Mouse (Mus musculus) kidney, postnatal 14 days (tissue): ENCODE measurements around the gene Aqr.
A peak's percentile ranks its signal among the peaks of the same experiment; 100 is the strongest.
"Not testable (repeated sequence)": the region's sequence is repeated elsewhere in the genome, so short reads cannot be mapped to it uniquely, and the experiment has no call there.

Source experiments
- DNase-seq: peaks from one replicate; pipeline ENCODE4 v3.0.0; 2022; ENCODE audit warnings: mixed read lengths

Gene Aqr

DNA sequence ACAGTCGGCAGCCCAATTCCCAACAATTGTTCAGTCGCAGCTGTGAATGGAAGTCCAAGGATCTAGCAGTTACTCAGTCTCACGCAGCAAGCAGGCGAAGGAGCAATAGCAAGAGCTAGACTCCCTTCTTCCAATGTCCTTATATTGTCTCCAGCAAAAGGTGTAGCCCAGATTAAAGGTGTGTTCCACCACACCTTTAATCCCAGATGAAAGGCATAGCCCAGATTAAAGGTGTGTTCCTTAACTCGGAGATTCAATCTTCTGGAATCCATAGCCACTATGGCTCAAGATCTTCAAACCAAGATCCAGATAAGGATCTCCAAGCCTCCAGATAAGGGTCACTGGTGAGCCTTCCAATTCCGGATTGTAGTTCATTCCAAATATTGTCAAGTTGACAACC is at the start of gene Aqr:
TSS of gene Aqr (minus strand) at position 101 of the 400 bp plus-strand sequence.
- not testable (repeated sequence) for DNase-seq

DNA sequence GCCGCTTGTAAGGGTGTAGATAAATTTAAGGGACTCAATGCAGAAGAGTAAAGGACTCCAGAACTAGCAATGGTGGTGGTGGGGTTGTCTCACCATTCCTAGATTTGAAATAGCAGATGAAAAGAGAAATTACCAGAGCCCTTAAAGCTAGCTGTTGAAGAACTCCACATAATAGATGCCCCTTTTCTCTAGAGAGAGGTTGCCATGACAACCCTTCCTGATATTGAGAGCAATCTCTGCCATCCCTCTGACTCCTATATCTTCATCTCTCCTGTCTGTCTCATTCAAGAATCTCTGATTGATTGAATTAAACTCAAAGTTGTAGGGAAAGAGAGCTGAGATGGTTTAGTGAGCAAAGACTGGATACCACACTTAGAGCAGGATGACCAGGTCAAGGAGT is 49.7 kb upstream of the Aqr start:
- no peak for DNase-seq

DNA sequence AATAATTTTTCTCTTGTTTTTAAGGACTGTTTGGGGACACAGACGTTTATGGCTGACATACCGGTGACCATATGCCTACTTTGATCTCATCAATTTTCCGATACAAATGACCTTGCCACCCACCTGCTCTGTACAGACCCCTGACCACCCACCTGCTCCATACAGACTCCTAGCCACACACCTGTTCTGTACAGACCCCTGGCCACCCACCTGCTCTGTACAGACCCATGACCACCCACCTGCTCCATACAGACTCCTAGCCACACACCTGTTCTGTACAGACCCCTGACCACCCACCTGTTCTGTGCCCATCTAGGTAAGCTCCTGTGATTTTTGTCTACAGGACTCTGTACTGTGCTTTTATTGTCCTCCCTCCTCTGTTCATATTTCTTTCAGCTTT is 48.8 kb upstream of the Aqr start:
- no peak for DNase-seq

GRCm38 (mm10) chr2:114231248-114231647 is 44.4 kb upstream of the Aqr start:
- no peak for DNase-seq

DNA sequence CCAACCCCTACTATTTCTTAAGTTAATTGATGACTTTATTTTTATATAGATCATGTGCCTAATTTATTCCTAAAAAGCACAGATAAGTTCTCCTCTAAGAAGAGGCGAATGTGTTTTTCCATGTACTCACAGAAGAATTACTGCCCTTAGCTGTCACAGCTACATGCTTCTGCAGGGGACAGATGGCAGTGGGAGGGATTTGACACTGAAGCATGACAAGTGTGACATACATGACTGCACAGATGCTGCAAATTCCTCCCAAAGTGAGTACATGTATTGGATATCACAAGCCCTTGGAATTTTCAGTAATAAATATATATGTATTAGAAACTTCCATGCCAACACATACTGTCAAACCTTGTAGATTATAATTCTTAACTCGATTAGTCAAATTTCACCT is 41.8 kb upstream of the Aqr start:
- no peak for DNase-seq

GRCm38 (mm10) chr2:114205036-114205435 is 18.2 kb upstream of the Aqr start:
- DNase-seq = no peak

- DNase-seq = no peak
Observed at GRCm38 (mm10) chr2:114201574-114201973, 14.8 kb upstream of the Aqr start.

GRCm38 (mm10) chr2:114200932-114201559 is 14.2 kb upstream of the Aqr start, which contains the start of gene Zfp770:
TSS of gene Zfp770 (minus strand) at chr2:114201469.
- DNase-seq = peak; percentile 86

DNA sequence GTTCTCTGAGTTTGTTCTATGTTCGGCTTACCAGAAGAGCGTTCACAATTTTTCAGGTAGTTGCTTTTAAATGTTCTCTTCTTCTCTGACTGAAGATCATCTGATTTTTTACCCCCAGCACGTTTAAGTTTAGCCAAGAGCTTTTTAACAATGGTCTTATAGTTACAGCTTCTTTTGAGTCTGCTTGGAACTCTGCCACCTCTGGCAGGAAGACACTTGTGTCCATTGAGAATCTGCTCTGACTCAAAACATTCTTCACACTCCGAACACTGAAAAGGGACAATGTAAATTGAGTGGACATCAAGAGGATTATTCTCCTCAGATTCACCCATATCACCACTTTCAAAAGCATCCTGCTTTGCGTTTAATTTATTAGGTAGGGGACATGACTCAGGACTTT is 9.6 kb upstream of the Aqr start:
- no peak for DNase-seq

DNA sequence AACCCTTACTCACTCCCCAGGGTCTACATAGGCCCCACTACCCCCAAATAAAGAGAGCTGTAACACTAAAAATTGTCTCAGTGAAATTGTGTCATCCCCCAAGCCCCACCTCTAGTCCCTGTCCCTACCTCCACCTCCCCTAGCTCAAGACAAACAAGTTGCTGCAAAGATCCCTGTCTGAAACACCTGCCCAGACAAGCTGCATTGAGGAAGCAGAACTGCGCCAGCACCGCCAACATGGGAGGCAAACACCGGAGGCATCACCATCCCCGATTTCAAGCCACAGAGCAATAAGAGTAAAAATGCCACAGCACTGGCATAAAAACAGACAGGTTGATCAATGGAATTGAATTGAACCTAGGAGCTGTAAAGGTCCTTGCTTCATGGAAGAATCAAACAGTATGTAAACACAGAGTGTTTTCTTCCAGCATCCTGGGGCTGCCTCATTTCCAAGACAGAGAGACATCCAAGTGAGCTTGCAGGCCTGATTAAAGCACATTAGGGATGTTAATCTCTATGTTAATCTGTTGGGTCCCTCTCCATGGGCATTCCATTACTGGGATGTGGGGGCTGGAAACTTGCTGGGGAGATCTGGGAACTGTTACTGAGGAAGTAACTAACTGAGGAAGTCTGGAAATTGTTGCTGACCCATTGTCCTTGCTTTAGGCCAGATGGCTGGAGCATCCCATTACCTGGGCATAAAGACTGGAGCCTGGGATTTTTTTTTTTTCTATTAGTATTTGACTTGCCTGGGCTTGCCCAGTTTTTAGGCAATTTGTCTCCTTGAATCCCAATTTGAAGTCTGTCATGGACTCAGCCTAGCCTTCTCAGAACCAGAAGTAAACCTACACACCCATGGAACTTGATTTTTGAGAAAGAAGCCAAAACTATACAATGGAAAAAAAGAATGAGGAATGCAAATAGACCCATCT is 8.8 kb downstream of the Aqr start:
- DNase-seq = no peak

DNA sequence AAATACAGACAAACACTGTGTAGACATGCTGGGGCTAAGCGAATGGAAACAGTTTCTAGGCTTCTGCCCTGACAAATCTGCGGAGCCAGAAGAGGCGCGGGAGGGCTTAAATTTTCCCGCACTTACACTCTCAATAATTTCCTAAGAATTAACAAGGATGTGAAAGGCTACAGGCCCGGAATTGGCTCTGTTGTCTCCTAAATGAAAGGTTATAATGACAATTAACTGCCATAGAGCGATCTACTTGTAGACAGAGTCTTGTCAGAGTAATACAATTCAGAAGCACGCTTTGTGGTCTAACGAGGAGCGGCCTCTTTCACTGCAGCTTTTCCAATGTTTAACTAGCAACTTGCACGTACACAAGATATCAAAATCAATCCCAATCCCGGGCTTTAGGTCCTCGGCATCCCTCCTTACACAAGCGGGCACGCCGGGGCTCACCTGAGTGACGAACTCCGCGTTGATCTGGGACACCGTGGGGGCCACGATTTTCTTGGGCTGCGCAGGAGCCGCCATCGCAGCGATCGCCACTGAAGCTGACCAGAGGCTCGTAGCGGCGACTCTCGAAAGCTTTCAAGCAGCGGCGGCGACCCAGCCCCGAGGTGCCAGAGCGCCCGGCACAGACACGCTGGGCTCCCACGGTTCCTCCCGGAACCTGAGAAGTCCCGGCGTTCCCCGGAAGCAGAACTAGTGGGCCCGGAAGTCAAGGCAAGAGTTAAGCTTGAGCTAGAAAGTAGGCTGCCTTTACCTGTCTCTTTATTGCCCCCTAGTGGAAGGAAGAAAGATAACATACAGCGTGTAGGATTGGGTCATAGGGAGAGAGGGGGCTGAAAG is 12.0 kb downstream of the Aqr start:
- DNase-seq = peak; percentile 87

DNA sequence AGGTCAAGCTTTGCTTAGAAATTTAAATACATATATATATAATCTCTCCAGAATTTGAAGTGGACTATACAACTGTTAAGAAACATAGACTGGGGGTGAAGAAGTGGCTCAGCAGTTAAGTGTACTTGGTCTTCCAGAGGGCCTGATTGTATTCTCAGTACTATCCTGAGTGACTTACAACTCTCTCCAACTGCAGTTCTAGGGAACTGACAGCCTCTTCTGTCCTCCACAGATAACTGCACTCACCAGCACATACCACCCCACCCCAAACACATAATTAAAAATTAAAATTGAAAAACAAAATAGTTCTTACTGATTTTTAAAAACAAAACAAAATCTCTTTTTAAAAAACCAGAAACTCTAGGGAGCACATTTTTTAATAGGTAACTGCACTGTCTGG is 13.6 kb downstream of the Aqr start:
- DNase-seq = no peak

- no peak for DNase-seq
Observed at GRCm38 (mm10) chr2:114167837-114168236, 19.0 kb downstream of the Aqr start.

GRCm38 (mm10) chr2:114161978-114162377 is 24.8 kb downstream of the Aqr start:
- DNase-seq = no peak

- no peak for DNase-seq
Observed at GRCm38 (mm10) chr2:114157345-114157744, 29.5 kb downstream of the Aqr start.

DNA sequence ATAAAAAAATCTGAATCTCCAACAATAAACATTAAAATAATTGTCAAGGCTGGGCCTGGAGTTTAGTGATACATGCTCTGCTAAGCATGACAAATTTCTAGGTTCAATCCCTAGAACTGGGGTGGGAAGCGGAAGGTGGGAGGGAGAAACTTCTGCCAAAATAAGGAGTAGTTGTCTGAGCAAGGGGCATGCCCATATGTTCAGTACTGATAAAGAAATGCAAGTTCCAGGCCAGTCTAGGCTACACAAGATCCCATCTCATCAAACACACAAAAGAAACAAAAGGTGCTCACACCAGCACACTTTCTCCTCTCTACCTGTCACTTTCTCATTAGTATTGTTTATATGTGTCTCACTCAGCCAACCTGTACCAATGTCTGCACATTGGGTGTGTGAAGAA is 30.2 kb downstream of the Aqr start:
- DNase-seq = no peak

DNA sequence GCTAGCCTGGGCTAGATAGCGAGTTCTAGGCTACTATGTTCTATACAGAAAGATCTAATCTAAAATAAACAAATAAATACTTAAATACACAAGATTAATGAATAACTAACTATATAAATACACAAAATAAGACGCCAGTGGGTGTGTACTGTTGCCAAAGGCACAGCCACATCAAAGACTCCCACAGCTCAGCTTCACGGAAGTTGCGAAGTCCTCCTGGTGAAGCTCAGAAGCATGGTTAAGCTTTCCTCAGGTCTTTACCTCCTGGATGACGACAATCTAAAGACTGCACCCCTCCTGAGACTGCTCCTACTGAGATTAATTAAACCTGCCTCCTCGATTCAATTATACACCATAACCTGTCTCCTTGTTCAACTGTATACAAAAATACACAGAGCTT is 33.6 kb downstream of the Aqr start:
- no peak for DNase-seq

GRCm38 (mm10) chr2:114146864-114147458 is 39.9 kb downstream of the Aqr start:
- DNase-seq = no peak

- peak; percentile 26 for DNase-seq
Observed at GRCm38 (mm10) chr2:114145315-114145801, 41.5 kb downstream of the Aqr start.

DNA sequence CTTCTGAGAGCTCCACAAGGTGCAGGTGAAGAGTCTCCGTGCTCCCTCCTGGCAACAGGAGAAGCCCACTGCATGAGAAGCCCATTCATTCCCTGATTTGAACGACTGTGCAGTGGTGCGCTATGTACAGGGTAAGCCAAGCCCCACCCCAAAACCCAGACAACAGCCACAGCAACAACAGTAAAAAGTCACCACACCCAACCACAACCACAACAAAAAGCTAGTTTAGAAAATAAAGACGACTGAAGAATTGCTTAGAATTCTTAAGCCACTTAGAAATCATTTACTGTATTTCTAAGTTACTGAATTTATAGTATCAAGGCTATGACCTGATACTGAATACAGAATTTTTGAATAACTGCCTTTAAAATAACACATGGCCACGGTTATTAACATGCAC is 41.9 kb downstream of the Aqr start:
- no peak for DNase-seq

- no peak for DNase-seq
Observed at GRCm38 (mm10) chr2:114143842-114144241, 43.0 kb downstream of the Aqr start.

GRCm38 (mm10) chr2:114136755-114137154 is 50.1 kb downstream of the Aqr start:
- no peak for DNase-seq

GRCm38 (mm10) chr2:114135777-114136176 is 51.0 kb downstream of the Aqr start:
- DNase-seq = no peak
